Mouse (Mus musculus) right cerebral cortex, adult 18-20 months (tissue): Measurements from ENCODE around the gene Phlpp1.

Experiments
- DNase-seq: peaks from one replicate; pipeline ENCODE4 v3.0.0; 2022; ENCODE audit warnings: mixed read lengths

The Phlpp1 gene

DNA sequence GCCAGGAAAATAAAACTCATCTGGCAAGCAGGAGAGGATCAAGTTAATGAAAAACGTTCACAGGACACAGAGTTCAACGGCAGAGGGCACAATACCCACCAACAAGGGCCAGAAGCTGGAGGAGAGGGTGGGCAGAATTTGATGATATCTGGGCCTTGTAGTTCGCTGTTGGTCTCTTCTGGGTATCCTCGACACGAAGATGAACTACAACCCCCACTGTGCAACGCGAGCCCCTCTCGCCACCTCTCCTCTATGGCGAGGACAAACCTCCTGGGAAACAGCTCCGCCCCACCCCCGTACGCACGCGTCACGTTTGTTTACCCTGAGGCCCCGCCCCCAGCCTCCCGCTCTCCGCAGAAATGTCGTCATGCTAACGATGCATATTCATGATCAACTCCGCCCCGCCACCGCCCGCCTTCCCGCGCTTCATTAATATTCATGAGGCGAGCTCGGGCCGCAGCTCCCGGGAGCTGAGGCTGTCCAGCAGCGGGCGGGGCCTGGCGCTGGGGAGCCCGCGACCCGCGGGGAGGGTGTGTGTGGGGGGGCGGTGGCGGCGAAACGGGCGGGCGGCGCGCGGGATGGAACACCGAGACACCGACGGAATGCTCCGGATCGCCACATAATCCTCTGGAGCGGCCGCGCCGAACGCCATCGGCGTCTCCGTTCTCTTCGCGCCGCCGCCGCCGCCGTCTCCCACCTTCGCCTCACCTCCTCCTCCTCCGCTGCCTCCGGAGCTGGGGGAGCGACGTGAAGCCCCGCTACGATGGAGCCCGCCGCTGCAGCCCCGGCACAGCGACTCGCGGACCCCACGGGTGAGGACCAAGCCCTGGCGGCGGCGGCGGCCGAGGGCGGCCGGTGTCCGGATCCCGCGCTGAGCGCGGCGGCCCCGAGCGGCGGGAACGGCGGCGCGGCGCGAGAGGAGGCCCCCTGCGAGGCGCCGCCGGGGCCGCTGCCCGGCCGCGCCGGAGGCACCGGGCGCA is at the start of gene Phlpp1:
Phlpp1 (plus strand) TSS at position 512 of the 980 bp plus-strand sequence.
- peak; percentile 100 for DNase-seq

DNA sequence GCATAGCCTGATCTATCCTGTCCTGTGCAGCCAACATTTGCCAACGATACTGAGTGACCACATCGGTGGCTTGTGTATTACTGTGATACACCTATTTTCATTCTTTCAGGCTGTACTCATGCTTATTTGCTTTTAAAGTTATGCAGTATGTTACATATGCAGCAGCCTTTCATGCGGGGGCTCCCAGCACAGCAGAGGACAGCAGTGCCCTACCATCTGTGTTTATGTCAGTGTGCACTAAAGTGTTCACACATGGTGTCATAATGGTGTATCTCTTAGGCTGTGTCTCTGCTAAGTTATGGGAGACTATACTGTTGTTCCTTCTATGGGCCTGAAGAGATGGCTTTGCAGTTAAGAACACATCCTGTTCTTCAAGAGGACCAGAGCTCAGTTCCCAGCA is 45.0 kb upstream of the Phlpp1 start:
- DNase-seq: peak; percentile 19

DNA sequence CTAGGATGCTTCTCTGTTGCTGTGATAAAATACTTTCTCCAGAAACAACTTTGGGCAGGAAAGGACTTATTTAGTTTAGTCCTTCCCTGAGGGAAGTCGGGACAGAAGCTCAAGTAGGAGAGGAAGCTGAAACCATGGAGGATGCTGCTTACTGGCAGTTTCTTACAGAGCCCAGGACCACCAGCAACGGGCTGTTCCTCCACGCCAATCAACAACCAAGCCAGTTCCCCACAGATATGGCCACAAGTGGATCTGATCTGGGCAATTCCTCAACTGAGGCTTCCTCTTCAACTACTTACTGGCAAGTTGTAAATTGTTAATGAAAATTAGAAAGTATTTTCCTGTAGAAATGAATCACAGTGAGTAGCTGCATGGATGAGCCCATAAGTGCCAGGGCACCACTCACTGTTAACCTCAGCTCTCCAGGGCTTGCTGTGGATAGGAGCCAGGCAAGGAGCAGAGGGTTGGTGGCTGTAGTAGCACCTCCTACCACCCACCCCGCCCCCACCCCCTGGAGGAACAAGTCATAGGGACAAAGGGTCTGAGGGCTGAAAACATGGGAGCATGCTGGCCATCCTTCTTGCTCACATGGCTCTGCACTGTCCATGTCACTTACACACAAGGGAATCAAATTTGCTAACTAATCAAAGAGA is 39.7 kb upstream of the Phlpp1 start:
- DNase-seq: no peak

DNA sequence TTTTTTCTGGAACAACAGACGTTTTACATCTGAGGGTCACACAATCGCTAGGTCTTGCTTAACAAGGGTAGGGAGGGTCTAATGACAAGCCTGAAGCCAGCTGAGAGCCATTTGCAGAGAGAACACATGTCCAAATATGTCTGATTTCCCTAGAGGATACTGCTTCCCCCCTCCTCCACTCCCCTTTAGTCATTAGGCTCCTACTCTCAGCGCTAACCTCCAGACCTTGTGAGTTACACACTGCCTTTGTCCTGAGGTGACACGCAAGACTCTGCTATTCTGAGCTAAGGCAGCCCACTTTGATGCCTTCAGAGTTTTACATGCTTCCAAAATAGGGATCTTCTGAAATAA is 39.2 kb upstream of the Phlpp1 start:
- DNase-seq: no peak

DNA sequence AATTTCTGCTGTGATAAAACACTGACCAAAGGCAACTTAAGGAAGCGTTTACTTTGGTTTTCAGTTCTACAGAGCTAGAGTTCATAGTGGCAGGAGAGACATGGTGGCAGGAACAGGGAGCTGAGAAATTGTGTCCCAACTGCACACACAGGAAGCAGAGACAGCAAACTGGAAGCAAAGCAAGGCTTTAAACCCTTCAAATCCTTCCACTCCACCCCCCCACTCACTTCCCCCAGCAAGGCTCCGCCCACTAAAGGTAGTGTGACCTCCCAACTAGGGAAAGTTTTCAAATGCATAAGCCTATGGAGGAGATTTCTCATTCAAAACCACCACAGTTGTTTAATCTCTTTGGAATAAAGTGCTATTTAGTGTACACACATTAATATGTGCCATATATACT is 32.9 kb upstream of the Phlpp1 start:
- DNase-seq: no peak

DNA sequence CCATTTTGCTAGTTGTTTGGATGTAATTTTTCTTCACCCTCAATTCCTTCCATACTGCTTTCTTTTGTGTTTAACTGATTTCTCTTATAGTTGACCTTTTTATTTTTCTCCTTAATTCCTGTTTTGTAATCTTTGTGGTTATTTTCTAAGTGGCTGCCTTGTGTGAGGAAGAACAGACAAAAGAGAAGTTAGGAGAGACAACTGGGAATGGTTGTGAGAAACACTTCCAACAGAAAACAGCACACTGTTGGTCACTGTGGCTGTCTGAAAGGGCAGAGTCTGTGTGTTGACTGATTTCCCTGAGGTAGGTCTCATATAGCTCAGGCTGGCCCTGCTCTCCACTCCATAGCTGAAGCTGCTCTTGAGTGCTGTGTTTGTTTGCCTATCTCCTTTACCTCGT is 32.4 kb upstream of the Phlpp1 start:
- DNase-seq: no peak

DNA sequence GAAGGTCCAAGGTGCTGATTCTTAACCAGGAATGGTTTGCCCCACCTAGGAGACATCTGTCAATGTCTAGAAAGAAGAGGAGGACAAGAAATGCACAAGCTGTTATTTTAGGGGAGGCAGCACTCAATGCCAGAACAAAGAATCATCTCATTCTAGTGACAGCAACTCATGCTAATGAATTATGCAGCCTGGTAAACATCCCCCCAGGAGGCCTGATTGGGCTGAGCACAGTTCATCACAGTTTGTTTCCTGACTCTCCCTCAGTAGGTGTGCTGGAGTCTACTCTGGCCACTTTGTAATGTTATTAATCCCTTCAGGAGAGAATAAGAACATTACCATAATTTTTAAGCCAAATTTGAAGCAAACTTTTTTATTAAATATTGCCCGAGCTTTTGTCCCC is 29.5 kb upstream of the Phlpp1 start:
- no peak for DNase-seq

DNA sequence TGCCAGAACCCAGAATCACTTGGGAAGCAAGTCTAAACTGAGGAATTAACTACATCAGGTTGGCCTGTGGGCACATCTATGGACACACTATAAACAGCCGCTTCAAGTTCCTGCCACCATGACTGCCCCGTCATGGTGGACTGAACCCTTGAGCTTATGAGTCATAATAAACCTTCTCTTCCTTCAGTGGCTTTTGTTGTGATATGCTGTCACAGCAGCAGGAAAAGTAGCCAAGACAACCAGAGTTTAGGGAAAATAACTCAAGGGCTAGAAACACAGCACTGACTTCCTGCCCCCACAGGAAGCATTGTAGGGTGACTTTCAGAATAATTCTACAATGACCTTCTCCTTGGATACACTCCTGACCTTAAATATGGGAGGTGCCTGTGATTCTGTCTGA is 27.0 kb upstream of the Phlpp1 start:
- no peak for DNase-seq

DNA sequence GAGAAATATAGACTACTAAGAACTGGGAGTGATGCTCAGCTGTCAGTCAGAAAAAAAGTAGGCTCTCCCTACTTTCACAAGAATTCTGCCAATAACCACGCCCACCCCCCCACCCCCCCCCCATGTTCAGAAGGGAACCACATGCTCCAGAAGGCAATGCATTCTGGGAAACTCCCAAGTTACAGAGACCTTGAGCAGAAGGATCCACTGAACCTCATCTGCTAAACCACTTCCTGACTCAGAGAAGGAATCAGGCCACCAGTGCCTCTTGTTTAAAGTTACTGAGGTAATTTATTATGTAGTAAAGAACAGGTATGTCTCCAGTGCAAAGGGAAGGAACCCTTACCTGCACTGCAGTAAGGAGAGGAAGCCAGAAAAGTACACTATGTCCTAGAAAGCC is 26.5 kb upstream of the Phlpp1 start:
- no peak for DNase-seq

DNA sequence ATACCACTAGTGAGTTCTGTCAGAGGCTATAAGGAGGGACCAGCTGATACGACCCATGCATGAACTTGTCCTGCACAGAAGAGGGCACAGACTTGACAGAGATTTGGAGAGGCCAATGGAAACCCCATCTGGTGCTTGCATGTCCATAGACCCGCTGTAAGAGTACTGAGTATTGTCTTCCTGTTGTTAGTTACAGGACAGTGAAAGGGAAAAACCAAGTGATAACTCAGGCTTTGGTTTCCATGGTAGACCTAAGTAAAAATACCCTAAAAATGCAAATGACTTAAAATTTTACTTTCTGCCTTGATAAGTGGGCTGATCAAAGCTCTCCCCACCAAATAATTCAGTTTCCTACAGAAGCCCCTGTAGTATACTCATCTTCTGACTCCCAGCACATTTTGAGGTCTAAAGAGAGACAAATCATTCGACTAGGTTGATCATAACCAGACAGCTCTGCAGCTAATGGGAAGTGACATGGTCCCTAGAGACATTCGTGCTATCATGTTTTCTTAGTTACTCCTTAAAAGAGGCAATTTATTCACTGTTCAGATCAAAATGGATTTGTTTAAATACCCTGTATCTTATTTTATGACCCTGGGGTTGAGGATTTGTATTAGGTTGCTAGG is 25.9 kb upstream of the Phlpp1 start:
- no peak for DNase-seq

DNA sequence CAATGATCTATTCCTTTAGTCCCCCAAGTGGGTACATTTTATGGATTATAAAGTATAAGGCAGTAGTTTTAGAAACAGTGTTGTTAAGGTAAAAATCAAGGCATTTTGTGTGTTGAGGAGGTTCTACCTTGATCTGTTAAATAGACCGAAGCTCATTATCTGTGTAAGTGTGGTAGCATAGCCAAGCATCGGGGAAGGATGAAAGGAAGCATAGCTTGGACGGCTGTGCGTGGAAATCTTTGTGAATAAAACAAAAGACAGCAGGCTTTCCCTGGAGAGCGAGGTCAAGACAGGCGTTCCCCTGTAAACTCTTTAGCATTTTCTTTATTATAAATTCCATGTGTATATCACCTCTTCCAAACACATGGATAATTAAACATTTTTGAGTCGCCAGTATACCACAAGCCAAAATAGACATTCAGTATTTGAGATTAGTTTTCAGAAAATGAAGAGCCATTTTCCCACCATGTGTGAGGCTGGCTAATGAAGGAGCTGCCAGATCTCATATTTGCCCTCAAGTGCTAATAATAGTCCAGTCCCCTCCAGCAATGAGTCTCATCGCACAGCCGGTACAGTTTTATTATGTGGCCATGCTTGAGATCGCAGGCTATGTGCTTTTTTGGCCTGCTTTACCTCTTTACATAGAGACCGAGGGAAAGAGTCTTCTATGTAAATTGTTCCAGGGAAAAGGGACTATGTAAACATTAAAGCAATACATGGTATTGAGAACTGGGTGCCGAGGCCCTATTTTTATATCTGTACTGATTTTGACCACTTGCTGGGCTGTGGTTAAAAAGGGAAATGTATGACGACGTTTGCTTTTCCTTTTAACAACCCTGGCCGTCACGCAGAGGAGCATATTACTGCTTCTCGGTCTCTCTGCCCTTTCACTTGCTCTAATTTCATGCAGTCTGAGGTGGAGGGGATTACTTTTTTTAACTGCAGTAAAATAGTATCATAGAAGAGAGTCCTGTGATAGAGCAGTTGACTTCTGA is 22.9 kb upstream of the Phlpp1 start:
- no peak for DNase-seq

DNA sequence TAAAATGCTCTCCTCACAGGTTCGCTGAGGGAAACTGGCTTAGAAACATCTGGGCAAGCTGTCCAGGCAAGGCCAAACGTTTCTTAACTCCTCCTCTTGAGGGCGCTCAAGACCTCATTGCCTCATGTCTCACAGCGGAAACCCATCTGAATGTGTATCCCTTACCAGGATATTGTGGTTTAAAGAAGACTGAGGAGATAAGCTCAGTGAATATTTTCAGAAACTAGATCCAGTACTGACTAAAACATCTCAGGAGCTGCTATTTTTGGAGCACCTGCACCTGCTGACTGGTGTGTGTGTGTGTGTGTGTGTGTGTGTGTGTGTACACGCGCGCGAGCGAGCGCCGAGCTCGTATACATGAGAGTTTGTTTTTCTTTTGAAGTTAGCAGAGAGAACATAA is 19.7 kb upstream of the Phlpp1 start:
- DNase-seq: no peak

DNA sequence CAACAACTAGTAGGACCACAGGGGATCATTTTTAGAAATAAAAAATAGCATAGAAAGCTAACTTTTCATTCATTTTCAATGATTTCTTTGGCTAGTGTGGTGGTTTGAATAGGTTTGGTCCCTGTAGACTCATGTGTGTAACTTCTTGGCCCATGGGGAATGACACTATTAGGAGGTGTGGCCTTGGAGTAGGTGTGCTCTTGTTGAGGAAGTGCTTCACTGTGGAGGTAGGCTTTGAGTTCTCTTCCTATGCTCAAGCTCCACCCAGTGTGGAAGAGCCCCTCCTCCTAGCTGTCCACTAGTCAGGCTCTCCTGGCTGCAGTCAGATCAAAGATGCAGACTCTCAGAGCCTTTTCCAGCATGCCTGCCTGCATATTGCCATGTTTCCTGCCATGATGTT is 18.8 kb upstream of the Phlpp1 start:
- DNase-seq: no peak

DNA sequence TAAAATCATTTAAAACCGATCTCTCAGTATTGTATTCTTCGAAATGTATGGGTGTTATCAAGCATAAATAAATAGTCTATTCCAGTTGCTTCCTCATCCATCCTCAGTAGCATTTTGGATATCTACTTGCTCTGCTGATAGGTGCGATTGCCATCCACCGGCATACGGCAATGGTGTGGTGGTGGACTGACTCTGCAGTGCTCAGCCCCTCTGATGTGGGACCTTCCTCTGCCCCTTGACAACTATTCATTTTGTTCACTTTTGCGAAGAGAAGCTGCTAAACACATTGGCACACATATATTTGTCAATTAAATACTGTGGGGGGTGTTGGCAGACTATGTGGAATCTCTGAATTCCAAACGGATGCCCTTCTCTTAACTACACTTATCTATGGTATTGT is 17.0 kb upstream of the Phlpp1 start:
- DNase-seq: no peak

DNA sequence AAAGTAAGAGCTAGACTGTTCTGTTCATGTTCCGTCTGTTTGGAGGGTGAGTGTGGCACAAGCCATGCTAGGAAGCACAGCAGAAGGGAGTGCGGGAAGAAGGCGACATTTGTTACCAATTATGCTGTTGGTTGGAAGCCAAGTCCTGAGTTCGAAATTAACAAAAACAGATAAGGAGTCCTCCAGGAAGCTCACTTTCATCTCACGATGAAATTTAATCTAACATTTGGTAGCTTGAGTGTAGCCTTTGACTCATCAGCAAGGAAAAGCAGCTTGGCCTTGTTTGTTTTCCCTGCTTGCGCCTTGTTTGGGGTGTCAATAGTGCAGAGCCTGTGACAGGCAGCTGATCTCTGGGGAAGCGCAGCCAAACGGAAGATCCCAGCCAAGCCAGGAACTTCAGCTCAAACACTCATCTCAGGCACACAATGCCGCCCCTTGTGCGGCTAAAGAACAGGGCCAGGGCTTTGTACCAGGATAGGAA is 16.4 kb upstream of the Phlpp1 start:
- peak; percentile 73 for DNase-seq

DNA sequence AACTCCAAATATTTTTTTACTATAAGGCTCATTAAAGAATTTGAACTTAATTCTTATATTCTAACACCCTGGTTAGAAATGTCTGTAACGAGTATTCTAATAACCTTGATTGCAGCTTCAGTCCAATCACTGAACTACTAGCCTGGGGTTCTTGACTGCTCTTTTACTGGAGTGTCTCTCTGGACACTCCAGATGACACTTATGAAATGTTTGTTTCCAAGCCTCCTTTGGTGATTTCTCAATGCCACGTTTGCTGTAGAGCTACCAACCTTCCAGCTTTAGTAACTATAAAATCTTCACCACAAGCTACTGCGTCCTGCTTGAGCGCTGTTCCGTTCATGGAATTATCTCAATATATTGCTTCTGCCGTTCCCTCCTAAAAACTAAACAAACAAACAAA is 15.8 kb upstream of the Phlpp1 start:
- DNase-seq: no peak

DNA sequence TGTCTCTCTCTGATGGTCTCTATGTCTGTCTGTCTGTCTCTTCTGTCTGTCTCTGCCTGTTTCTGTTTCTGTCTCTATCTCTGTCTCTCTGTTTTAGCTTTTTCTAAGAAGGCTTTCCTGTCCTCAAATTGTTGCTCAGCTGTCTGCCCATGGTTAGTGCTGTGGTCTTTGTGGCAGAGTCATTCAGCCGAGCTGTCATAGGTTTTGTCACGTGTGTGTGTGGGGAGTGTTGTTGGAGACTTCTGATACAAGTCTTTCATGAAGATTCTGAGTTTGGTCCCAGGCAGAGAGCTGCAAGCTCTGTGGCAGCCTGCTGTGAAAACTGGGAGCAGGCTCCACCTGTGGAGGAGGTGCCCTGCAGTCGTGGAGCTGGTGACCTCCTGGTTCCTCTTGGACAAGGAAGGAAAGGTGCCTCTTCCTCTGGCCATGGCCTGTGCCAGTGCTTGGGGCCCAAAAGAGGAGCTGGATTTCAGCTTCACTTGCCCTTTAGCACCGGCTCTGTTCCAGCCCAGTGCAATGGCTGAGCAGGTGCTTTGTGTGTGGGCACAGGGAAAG is 13.5 kb upstream of the Phlpp1 start:
- DNase-seq: no peak

DNA sequence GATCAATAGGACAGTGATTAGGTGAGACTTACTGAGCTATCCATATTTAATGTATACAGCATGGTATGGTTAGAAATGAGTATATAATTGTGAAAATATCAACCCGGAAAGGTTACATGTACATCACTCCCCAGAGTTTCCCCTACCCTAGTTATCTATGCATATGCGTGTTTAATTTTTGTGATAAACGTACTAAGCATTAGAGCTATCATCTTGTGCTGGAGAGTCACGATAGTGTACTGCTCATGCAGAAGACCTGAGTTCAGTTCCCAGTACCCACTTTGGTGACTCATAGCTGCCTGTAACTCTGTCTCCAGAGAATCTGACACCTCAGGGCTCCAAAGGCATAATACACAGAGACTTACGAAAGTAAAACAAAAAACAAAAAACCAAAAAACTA is 11.9 kb upstream of the Phlpp1 start:
- DNase-seq: no peak

DNA sequence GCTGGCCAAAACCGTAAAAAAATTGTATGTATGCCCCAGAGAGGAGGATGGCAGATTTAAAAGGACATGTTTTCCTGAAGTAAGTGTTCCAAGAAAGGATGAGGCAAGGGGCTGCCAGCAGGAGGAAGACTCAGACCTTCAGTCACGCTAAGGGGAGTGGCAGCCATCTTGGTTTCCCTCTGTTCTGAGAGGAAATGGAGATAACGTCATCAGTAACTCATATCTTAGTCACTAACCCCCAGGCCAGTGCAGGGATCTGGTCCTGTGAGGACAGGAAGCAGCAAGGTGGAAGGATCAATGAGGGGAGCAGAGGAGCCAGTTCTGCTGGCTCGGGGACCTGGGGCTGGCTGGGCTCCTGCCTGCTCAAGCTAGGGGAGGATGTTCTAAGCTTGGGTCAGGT is 10.6 kb upstream of the Phlpp1 start:
- DNase-seq: no peak

DNA sequence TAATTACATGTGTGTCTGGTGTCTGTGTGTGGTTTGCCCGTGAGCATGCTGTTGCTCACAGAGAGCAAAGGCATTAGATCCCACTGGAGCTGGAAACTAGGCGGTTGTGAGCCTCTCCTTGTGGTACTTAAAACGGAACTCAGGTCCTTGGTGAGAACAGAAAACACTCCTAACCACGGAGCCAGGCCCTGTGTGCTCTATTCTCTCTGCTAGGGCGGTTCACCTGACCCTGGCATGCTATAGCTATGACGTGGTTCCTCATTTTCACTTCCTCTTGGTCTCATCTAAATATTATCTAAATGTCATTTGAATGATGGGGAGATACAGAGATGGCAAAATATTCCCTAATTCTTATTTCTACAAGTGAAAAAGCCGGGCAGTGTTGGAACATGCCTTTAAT is 9.0 kb upstream of the Phlpp1 start:
- DNase-seq: no peak

DNA sequence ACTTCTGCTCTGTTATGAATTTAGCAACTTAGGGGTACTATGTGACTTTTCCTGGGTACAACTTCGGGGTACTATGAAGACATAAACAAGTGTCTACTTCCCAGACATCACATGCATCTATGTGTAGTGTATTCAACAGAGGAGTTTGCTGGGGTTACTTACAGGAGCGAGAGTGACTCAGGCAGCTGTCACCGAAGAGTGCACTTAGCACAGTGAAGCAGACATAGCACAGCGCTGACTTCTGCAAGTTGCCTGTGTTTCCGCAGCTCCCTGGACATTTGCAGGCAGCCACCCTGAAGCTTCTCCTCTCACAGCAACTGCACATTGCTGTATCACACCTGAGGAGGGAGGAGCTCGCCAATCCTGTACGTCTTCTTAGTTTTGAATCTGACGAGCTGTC is 8.2 kb upstream of the Phlpp1 start:
- no peak for DNase-seq

DNA sequence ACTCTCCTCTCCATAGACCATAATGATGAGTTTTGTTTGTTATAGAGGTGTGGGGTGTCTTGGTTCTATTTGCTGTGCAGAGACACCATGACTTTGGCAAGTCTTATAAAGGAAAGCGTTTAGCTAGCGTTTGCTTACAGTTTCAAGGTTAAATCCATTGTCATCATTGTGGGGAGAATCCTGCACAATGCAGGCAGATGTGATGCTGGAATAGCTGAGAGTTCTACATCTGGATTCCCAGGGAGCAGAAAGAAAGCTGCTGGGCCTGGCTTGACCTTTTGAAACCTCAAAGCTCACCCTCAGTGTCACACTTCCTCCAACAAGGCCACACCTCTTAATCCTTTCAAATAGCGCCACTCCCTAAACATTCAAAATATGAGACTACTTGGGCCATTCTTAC is 7.4 kb upstream of the Phlpp1 start:
- no peak for DNase-seq
